Mouse (Mus musculus) NIH3T3 (cell line): ENCODE measurements at regions not wholly inside any gene's neighbourhood (a gene's known extent, or its start where the extent isn't known, plus 50 kb on each side); places are given as distances from the start of the nearest gene placed in this dataset.

Experiments
- DNase-seq: peaks from one replicate; pipeline ENCODE4 v3.0.0-alpha.2; 2012; ENCODE audit warnings: low read depth

DNA sequence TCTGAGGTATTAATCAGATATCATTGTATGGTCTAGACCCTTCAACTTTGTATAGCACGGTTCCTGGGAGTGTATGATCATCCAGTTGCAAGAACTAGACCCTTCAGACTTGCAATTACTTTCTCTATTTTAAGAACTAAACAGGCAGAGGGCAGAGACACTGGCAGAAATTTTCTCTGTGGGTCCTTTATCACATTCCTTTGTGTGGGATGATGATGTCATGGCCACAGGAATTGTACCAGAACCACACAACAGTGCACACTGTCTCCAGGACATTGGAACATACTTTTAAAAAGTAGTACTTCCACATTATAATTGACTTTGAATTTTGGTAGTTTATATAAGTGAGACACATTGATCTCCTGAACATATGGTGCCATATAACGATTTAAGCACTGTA, 674.2 kb downstream of the Rfpl4b start:
- no peak for DNase-seq

DNA sequence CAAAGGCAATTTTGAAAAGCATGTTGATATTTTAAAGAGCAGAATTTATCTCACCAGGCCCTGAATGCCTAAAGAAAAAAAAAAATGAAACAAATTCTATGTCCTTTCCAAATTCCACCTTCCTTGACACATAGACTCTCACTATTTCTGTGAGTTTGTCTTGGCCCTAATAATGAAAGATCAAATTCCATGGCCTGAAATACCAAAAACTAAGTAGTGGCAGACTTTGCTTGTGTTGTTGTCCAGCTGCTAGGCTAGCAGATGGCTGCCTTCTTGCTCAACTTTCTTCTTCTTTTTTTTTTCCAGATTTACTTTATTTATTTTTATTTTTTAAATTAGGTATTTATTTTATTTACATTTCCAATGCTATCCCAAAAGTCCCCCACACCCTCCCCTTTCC, 682.4 kb downstream of the Rfpl4b start:
- DNase-seq: peak; percentile 66

DNA sequence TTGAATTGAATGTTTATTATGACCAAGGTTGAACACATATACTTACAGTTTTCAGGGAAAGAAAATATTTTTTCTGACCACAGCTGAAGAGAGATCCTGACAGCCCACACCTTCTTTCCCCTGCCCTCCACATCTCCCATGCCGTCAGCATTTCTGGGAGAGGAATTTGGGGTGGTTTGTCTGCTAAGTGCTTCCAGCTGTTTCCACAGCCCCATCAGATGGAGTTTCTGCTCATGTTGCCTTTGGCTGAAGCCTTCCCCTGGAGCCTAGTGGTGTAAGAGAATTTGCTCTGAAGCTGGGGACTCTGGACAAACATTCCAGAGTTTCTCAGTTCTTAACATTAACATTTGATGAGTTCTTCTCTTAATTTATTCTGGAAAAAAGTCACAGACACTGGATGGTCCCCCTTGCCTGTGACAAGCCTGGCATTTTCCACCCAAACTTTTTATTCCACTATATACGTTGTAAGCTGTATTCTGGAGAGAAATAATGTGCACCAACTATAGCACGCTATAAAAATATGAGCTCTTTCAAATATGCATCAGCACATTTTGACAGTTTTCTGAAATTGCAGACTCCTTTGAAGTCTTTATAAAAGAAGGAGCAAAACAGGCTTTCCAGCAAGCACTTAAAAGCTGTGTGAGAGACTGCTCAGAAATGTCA, 699.5 kb downstream of the Rfpl4b start:
- peak; percentile 91 for DNase-seq

DNA sequence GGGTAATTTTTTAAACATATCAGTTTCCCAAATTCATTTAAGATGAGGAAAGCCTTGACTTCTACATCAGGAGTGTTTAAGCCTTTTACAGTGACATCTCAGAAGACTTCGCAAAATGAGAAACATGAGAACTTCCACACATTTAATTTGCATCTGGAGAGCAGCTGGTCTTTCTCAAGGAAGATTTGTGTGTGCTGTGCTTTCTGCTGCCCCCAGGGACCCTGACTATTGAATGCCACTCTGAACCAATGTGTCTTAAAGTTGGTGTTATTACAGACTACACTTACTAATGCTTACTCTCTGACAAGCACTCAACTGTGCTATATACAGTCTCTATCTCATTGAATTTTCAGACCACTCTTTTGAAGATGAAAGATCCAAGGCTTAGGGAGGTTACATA, 703.0 kb downstream of the Rfpl4b start:
- no peak for DNase-seq

DNA sequence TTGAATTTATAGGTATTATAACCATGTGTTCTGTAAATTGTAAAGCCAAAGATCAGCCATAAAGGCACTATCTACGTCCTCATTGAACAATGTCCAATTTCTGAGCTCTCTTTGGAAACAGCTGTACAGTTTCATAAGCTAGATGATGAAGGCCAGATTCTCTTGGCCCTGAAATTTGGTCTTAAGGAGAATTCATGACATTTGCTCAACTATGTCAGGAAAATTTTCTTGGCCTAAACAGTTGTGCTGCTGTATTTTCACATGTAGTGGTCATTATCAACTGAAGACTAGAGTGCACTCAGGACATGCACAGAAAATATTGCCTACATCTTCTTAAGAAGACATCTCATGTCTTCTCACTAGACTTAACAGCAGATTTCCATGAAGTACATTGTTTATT, 705.1 kb downstream of the Rfpl4b start:
- no peak for DNase-seq

DNA sequence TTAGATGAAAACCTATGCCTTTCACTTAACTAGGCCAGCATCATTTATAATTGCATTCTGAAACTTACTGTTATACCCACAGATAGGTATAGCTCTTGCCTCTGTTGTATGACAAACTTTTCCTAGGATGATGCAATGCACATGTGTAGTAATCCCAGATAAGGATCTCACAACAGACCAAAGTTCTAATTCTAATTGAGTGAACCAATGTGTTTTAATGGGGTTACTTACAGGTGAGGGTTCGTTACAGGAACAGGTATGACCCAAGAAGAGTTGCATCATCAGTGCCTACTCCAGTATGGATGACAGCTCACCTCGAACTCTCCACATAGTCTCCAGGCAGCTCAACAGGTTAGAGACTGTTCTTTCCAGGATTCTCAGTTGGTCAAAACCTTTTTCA, 707.4 kb downstream of the Rfpl4b start:
- no peak for DNase-seq

DNA sequence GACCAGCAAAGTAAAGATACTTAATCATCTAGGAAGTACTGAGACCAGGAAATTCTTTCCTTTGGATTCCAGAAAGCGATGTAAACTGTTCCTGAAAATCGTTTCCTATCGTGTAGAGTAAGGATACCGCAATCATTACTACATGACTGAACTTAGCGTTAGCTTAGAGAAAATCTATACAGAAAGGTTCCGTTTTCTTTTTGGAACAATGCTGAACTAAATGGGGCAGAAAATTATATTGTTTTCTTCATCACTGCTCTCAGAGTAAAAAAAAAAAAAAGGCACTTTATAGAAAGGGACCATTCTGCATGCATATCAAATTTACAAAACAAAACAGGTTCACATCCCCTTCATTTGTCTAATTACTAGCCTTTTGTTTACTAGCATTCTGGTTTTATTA, 713.0 kb downstream of the Rfpl4b start:
- DNase-seq: no peak

DNA sequence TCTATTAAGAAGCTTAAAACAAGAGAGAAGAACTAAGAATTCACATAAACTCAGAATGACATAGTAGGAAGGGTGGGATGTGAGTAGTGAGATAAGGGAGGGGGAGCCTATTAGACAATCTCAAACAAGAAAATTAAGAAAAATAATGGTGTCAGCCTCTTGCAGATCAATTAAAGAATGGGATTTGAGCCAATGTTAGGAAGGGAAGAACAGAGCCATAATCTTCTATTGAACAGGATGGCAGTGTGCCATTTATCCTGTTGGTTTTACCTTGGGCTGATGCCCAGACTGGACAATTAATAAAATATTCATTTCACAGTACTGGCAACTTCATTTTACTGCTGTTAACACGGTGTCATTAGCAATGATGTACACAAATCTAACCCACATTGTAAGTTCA, 718.0 kb downstream of the Rfpl4b start:
- DNase-seq: no peak

DNA sequence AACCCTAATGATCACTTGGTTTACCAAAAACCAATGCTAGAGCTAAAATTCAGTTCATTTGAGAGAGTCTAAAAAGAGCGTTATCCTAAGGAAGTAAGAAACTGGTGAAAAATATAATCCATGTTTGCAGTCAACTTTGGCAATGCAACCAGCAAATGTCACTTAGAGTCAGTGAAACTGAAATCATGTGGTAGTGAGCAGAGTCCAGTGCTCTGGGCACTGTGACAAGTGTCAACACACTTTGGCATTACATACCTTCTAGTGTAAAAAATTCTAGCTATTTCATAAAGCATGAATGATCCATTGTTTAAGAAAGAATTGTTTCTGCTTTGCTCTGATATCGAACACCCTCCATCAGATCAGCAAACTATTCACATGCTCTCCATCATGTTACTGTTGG, 743.1 kb downstream of the Rfpl4b start:
- peak; percentile 26 for DNase-seq

DNA sequence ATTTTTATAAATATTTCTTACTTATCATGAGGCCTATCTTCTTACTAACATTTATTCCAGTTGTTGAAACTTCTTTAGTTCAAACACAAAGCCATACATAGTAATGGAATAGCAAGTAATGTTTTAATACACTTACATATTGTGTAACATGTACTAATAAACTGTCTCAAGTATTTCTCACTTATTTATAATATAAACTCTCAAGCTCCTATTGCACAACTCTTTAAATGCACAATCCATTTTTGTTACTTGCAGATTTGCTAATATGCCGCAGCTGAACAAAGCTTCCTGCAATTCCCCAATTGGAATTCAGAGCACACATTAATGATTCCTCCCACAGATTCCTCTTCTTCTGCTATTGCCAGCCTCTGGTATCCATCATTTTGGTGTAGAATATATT, 749.2 kb downstream of the Rfpl4b start:
- no peak for DNase-seq

DNA sequence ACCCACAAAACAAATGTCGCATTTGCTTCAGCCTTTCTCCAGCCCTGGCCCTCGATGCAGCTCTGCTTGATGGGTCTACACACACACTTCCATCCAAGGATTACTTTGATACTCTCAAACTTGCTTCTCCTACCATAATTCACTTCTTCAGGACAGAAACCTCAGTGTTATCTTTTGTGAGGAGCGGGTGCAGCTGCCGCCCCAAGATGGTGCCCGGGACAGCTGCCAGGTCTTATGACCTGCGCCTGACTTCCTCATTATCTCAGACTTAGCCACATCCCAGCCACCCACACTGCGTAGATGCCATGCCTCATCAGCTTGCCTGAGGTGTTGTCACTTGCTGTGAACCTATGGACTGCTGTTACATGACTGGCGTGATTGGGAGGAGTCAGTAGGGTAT, 762.5 kb downstream of the Rfpl4b start:
- no peak for DNase-seq

DNA sequence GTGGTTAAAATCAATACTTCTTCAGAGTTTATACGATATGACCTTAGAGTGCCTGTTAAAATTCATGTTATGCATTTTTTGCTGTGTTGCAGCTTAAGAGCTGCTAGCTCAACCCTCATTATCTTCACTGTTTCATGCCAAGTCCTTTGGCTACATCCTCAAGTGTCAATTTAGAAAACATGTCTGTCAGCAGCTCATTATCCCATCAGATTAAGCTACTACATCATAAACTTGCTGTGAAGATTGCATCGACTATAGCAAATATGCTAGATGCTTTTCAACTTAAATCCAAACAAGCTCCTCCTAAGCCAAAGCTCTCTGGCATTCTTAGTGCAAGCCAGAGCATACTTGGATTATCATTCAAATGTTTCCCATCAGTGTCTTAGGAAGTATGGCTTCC, 811.1 kb downstream of the Rfpl4b start:
- DNase-seq: peak; percentile 57

DNA sequence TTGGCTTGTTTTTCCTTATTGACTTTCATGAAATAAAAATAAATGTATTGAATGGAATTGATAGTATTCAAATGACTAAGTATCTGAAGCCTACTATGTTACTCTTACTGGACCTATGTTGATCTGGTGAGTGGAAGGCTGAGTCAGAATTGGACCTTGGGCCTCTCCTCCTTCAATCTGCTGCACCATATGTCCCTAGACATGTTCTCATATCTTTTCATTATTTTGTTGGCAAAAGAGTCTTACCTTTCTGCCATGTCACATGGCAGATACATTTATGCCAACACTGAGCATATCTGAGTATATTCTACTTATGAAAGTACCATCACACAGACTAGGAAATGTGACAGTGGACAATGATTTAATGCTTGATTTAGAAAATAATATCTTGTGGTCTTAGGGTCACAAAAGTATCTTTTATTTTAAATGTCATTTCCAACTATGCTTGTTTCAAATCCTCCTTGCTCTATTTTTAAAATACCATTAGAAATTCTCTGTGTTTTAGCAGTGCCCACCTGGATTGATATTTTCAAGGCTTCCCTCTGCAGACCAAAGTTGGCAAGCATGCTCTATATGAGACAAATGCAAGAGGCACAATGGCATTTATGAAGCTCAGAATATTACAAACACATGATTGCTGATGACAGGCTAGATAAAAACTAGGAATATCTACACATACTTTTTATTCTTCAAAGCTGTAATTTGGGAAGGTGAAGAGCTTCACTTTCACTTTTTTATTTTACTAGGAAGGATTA, 825.7 kb downstream of the Rfpl4b start:
- DNase-seq: no peak

DNA sequence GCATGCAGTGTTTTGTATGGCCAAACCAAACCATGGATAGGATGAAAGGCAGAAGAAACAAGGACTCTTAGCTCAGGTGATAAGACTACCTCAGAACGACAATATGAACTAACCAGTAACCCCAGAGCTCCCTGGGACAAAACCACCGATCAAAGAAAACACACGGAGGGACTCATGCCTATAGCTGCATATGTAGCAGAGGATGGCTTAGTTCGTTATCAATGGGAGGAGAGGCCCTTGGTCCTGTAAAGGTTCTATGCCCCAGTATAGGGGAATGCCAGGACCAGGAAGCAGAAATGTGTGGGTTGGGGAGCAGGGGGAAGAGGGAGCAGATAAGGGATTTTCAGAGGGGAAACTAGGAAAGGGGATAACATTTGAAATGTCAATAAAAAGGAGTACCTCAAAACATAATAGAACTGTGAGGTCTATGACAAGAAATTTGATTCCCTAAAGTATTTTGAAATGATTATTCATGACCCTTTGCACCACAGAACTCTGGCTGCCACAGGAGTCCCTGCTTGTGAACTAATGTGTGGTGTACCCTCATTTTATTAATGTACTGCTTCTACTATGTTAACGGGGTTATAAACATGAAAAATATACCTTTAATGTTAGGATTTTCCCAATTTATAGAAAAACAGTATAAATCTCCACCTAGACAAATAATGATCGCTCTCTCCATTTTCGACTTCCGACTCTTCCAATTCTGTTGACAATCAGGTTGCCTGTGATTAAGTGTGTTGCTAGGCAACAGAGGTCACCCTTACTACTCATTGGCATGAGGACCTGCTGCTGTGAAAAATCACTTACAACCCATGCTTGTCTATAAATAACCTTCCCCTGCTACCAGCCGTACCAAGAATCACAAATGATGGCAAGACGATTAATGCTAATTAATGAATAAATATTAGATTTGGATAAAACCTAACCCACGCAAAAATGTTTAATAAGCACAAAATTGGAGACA, 833.0 kb downstream of the Rfpl4b start:
- no peak for DNase-seq

DNA sequence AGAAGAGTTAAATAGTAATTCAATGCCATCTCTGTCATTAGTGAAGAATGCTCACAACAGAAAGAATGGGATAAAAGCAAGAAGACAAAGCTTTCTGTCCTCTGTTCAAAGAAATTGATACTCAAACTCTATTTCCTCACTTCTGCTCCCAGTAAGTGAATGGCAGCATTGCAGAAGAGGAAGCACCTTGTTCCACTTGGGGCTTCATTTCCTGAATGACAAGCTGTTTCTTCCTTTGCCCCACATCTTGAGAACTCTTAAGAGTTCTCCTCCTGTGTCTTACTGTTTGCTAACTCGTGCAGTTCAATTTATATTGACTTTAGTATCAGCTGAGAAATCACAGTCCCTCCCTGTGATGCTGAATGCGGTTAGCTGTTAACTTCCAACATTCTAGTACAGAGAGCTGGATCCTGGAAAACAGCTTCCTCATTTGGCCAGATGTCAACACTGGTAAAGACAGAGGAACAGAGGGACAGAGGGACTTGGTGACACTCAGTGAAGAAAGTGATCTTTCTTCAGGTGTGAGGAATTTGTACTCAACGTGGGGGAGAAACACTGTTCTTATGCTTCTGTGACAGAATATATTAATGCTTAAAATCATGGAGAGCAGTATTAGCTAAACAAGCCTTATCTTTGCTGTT, 840.3 kb upstream of the Marcks start:
- no peak for DNase-seq

DNA sequence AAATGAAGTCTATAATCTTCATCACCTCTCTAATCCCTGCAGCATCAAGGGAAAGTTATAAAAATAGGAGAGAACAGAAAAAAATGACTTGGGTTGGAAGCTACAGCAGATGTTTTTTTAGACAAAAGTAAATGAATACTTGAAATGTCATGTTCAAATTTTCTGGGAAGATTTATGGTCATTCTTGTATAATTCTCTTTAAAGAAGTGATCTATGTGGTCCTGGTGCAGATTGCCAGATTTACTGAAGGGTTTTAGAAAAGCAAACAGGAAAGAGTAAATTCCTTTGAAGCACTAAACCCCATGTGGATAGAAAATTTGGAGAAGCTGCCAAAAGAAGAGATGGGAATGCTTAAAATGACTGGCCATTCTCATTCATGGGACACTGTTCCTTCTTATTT, 821.3 kb upstream of the Marcks start:
- DNase-seq: no peak

DNA sequence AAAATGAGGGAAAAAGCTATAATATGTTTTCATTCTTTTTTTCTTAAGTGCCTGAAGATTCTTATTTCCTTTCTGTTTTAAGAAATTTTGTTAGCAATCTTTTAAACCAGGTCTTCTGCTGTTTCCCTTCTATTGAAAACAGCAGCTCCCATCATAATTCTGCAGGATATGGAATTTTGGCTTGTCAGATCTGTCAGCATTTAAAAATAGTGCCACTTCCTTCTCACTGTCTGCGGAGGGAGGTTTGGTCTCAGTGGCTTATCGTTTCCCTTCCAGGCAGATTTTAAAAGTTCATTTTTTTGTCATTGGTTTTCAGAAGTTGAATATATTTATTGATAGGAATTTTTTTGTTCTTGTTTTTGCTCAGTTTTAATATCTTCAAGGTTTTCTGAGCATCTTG, 776.1 kb upstream of the Marcks start:
- DNase-seq: no peak

DNA sequence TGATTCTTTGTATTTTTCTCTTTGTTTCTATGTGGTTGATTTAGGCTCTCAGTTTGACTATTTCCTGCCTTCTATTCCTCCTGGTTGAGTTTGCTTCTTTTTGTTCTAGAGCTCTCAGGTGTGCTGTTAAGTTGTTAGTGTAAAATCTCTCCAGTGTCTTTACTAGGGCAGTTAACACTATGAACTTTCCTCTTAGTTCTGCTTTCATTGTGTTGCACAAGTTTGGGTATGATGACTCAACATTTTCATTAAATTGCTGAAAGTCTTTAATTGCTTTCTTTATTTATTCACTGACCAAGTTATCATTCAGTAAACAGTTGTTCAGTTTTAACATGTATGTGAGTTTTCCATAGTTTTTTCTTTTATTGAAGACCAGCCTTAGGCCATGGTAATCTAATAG, 772.9 kb upstream of the Marcks start:
- no peak for DNase-seq

DNA sequence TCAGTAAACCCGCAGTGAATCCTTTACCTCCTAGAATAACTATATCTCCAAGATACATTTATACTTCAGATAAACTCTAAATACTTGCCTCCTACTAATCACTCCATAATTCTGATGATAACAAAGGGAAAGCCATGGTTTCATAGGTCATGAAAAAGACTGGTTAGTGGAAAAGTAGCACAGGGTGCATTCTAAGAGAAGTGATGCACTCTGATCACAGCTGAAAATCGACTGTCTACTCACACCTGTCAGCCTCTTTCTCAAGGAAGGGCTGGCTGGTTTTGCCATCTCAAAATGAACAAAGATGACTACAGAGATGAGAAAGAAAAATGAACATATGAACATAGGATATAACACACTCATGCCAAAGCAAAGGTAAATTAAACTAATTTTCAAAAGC, 769.6 kb upstream of the Marcks start:
- DNase-seq: no peak

DNA sequence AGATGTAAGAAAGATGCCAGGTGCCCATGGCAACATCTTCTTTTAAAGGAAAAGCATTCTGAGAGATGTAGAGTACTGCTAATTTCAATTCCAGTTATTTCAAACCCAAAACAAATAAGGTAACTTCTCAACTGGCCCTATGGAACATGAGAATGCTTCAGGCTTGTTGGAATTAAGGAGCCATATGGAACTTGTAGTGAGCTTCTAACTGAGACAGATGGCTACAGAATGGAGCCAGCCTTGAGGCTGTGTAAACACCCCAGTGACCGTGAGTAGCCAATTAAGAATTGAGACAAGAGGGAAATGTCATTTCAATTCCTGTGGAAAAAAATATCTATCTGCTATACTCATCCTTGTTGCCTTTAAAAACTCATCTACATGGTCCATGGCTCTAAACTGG, 769.0 kb upstream of the Marcks start:
- no peak for DNase-seq

DNA sequence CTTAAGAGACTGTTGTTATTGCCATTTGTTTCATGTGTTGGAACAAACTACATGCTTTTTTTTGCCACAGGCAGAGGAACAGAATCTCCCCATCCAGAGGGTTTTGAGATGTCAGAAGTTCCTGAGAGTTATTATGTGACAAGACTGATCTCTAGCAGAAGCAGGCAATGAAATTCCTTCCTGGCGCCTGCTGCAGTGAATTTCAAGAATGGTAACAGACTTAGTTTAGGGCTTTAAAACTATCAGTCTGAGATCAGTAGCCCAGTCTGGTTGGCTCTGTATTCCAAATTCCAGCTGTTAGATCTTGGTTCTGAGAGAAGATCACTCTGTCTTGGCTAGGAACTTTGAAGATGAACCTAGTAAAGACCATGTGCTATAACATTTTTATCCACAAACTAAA, 749.2 kb upstream of the Marcks start:
- no peak for DNase-seq

DNA sequence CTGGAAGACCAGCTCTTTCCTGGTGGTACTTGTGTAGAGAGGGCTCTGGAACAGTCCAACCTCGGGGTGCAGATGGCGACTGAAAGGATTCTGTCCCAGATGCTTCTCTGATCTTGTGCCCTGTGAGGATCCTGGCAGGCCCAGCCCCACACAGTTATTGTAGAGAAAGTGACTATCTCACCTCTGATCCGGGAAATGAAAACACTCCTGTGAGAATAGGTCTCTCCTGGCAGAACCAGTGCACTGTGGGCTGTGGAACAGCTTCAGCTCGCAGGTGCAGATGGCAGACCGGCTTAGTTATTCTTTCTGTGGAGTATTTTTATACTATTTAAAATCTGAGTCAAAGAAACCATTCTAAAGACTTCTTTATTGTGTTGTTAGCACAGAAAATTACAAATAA, 742.1 kb upstream of the Marcks start:
- no peak for DNase-seq
